Mouse (Mus musculus) frontal cortex, postnatal 25 days (tissue): Measurements from ENCODE around the gene Kif19a.

Source experiments
- DNase-seq, 2 experiments: peaks; one replicate each; pipeline ENCODE4 v3.0.0; 2022; ENCODE audit warnings: low spot score in 2 of 2

The Kif19a gene

DNA sequence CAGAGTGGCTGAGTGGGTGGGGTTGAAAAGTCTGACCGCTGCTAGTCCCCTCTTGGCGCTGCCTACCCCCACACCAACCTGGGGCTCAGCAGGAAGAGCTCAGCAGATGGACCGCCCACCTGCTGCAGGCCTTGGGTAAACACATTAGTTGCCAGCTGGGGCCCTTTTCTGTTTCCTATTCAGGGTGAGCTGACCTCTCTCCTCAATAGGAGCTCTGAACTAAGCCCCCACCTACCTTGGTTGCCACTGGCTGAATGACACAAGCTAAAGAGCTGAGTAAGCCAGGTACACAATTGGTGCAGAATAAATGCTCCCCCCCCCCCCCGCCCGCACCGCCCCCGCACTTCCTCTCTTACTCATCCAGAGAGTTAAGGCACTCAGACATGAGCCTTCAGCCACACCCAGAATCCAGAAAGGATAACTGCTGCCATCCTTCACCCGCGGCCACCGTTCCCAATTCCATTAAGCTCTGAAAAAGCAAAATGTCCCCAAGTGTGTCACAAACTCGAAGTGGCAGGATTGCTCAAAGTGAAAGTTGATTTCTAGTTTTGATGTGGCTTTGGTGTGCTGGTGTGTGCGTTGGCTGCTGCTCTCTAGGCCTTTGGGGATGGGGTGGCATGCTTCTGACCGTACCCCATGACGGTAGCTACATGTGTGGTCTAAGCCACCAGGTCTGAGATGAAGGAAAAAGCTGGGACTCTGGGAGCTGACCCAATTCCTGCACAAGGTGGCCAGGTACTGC, 42.7 kb downstream of the Kif19a start:
- DNase-seq: no peak

DNA sequence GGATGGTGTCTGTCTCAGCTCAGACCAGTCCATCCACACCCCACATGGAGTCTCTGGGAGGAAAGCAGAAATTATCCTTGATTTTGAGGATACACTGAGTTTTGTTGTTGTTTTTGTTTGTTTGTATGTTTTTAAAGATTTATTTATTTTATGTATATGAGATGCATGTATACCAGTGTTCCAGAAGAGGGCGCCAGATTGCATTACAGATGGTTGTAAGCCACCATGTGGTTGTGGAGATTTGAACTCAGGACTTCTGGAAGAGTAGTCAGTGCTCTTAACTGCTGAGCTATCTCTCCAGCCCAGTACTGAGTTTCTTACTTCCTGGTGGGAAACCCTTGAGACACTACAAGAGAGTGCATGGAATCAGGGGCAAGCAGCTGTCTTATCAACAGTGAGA, 44.2 kb downstream of the Kif19a start:
- no peak for DNase-seq

- DNase-seq: no peak
These were observed 45.2 kb downstream of the Kif19a start for GRCm38 (mm10) chr11:114810344-114810743.

GRCm38 (mm10) chr11:114812731-114813240, 47.6 kb downstream of the Kif19a start:
- peak; percentile 91 to 96 for DNase-seq

- DNase-seq: no peak
These were observed 49.8 kb downstream of the Kif19a start for GRCm38 (mm10) chr11:114814873-114815592.

DNA sequence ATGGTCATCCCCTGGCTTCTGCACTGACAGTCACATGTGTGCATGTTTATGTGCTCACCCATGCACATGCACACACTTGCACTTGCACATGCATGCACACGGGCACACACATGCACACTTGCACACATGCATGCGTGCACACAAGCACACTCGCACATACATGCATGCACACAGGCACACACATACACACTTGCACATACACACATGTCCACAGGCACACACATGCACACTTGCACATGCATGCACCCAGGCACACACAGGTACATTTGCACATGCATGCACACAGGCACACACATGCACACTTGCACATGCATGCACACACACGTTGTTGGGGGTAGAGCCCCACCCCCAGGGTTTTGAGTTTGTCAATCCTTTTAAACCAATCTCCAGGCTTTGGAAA, 51.7 kb downstream of the Kif19a start:
- DNase-seq: no peak

DNA sequence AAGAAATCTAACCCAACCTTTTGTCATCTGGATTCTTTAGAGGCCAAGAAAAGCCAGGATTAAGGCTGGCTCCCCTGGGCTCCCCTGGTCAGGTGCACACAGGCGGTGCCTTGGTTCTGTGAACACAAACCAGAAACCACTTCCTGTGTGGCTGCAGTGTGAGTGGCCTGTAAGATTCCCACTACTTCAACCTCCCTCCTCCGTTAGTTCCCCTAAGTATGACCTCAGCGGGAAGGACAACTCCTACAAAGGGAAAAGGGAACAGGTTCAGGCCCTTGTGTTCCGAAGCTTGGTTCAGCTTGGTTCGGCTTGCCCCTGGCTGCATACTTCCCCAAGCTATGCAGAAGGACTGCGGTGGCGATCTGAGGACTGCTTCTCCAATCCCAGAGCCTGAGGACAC, 53.0 kb downstream of the Kif19a start:
- no peak for DNase-seq

- DNase-seq: no peak
These were observed 53.9 kb downstream of the Kif19a start for GRCm38 (mm10) chr11:114819110-114819509.

DNA sequence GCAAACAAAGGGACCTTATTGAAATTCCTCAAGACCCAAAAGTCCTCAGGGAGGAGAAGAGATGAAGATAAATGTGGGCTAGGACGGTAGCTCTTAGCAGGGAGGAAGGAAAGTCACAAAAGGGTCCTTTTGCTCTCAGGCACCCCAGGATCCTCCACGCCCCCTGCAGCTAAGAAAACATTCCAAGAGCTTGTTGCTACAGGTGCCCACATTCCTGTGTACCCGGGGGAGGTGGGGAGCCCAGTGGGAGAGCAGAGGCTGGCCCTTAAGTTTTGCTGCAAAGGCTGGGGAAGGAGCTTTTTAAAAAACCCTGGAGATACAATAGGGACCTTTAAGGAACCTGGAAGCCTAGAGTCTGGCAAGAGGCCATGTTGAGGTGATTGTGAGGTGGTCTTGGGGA, 55.3 kb downstream of the Kif19a start:
- DNase-seq: no peak

GRCm38 (mm10) chr11:114821325-114821724, 56.1 kb downstream of the Kif19a start:
- no peak for DNase-seq

DNA sequence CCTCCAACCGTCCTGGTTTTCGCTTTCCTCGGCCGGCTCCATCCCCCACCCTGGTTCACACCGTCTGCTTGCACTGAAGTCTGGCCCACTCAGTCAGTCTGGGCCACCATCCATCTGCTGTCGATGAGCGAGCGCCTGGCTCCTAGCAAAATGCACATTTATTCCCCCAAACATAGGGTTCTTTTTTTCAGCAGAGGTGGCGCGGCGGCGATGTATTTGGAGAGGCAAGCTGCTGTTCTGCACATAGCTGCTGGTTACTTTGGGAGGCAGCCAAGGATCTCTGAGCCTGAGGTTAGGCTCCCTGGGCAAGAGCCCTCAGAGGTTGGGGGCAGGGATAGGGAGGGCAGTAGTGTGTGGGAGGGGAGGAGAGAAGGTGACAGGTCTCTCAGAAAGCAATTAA, 57.5 kb downstream of the Kif19a start:
- peak; percentile 59 to 63 for DNase-seq

GRCm38 (mm10) chr11:114823199-114823725, 58.1 kb downstream of the Kif19a start:
- no peak for DNase-seq

- no peak for DNase-seq
These were observed 61.5 kb downstream of the Kif19a start for GRCm38 (mm10) chr11:114826686-114827085.

GRCm38 (mm10) chr11:114829499-114830432, 64.6 kb downstream of the Kif19a start:
- DNase-seq: no peak

DNA sequence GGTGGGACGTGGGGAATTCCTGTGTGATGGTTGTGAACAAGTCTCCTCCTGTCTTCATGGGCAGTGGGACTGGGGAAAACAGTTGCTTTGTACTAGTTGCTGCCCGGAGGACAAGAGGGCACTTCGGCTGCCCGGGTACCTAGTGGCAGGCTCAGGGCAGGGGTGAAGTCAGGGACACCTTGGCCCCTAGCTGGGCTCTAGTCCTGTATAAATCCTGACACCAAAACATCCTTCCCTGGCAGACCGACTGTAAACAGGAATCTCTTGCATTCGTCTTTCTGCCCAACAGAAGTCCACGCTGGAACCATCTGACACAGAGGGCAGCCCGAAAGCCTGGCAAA, 65.2 kb downstream of the Kif19a start:
- no peak for DNase-seq

DNA sequence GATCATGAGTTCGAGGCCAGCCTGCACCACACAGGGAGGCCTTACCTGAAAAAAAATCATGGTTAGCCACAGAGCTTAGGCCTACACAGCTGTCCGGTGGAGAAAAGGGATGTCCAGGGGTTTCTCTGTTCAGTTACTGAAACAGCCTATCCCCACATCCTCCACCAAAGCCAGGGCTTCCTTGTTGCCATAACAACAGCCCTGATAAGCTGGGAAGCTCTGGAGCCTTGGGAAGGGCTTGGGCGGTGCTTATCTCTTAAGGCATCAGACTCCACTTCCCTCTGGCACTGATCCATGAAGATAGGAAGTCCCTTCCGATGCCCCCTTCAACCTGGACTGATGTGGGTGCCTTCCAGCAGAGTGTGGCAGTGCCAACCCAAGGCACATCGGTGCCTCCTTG, 68.0 kb downstream of the Kif19a start:
- no peak for DNase-seq
